Mouse (Mus musculus): ENCODE results near the gene Mroh3.

Mroh3 gene

DNA sequence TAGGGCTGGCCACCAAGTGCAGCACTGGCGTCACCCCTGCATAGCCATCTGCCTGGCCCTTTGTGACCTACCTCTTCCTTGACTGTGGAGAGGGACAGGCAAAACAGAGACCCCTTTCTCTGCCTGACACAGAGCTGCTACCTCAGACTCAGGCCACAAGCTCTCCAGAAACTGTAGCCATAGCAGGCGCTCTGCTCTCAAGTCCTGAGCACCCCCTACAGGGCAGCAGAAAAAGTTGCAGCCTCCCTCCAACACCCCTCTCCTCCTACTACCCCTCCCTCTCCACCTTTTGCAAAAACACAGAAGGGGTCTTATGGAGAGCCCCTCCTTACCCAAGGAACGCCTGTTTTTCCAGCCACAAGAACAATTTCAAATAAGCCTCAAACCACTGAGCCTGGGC lies at the start of gene Mroh3:
TSS of gene Mroh3 (minus strand) at position 26 of the 400 bp plus-strand sequence.
- peak; percentile 63 for DNase-seq (ENCODE audit: low read depth)

DNA sequence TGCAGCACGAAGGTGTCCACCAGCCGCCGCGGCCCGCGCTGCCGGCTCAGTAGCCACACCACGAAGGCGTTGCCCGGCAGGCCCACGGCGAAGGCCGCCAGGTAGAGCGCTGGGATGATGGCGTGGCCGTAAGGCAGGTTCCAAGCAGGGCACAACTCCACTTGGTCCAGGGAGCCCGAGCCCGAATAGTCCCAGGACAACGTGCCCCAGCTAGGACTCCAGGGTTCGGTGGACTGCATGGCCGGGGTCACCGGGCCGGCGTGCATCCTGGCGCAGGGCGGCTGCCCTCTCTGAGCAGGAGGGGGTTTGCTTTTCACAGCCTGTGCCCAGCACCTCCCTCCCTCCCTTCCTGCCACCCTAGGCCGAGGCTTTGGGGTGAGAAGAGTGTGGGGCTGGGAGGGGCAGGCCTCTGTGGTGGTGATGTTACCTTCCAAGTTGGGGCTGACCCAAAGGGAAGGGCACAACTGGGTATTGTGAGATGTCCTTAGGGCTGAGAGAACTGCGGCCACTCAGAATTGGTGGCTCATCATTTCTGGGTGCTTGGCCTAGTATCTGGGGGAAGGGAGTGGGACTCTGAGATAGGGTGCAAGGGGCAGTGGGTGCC lies 48.1 kb upstream of the Mroh3 start, which contains the start of gene Gpr25:
TSS of gene Gpr25 (minus strand) at position 239 of the 604 bp plus-strand sequence.
- DNase-seq (ENCODE audit: low read depth): no peak

DNA sequence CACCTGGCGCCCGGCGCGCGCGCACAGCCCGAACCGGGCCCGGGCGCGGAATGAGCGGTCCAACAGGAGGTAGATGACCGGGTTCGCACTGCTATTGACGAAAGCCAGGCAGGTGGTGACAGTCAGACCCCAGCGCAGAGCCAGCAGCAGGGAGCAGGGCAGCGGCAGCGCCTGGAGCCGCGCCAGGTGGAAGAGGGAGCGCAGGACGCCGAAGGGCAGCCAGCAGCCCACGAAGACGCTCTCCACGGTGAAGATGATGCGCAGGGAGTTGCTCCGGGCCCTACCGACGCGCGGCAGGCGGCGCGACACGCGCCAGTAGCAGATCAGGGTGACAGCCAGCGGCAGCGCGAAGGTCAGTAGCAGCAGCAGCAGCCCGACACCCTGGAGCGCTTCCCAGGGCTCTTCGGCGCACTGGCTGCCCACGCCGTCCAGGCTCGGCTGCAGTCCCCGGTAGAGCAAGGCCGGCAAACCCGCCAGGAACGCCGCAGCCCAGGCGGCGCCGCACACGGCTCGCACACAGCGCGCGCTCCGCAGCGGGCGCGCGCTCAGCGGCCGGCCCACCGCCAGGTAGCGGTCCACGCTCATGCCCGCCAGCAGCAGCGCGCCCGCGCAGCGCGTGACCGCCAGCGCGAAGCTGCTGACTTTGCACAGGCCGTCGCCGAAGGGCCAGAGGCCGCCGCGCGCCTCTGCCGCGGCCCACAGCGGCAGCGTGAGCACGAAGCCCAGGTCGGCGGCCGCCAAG lies 47.4 kb upstream of the Mroh3 start:
- DNase-seq (ENCODE audit: low read depth): peak; percentile 51

DNA sequence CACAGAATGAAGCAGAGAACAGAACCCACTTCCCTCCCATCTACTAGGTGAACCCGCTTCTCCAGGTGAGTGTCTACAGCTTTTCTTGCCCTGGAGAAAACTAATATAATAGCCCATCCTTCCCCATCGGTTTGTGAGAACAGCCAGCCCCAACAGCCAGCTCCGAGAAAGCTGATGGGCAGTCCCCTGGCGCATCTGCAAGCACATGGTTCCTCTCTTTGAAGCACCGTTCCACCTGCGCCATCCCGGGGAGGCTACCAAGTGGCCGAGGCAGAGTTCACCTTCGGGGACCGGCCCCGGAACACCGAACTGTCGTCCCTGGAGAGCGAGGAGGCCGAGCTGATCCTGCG lies 46.9 kb upstream of the Mroh3 start:
- peak; percentile 48 for DNase-seq (ENCODE audit: low read depth)

DNA sequence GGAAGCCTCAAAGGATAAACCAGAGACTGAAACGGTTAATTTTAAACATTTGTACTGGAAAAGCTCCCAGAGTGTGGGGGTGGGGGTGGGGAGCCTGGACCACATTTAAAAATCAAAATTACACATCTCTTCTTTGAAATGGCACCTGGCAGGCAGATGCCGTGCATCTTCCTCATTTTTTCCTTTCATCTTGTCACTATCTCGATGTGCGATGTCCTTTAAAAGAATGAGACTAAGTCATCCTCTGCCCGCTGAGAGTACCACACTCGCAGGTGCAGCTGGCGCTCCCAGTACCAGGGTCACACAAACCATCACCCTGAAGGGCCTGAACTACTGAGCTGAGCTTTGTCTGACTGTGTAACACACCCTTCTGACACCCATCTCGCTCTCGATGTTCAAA lies 45.9 kb upstream of the Mroh3 start:
- DNase-seq (ENCODE audit: low read depth): peak; percentile 34

DNA sequence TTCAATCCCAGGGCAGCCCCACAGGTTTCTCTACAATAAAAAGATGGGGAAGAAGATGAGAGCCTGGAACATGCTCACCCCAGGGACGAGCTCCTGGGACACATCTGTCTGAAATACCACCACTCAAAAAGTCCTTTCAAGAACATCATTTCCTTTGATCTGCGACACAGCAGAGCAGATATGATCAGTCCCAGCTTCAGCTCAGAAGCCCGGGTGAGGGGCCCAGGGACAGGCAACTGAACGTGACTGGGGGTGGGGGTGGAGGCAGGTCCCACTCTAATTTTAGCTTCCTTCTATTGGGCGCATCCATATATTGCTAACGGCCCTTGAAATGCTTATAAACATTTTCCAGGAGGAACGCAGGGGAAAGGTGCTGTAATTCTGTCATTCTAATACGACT lies 43.0 kb upstream of the Mroh3 start:
- DNase-seq (ENCODE audit: low read depth): peak; percentile 62

DNA sequence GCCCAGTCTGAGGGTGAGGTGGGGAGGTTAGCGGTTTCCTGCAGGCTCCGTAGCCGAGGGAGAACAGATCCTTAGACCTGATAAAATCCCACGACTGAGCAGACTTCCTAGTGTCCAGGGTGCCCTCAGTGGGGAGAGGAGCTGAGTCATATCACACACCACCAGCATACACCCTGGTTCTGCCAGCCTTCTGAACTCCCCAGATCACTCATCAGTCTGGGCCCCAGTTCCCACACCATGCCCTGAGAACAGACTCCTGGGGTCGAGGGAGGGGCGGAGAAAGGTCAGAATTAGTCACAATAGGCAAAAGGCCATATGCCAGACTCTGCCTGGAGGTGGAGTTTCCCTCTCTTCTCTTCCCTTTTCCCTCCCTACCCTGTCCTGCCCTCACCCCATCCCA lies 42.5 kb upstream of the Mroh3 start:
- DNase-seq (ENCODE audit: low read depth): peak; percentile 86

DNA sequence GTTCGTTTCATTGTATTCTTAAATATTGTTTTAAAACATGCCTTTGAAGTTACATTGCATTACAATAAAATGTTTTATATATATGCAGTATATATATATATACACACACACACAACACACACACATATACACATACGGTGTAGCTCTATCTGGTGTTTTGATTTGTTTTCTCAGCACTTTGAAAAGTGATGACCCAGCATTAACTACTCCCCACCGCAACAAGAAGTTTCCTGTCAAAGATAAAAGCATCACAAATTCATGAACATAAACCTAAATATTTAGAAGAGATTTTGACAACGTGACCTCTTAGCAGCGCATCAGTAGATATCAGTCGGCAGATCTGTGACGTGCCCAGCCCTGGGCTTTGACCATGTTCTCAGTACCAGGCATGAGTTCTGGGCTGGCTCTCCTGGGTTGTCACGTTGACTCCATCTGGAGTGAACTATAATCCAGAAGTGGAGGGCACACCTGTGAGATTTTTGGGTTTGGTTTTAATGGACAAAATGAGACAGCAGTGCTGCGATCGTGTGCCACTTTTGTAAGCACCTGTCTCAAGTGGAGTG lies 42.0 kb upstream of the Mroh3 start:
- DNase-seq (ENCODE audit: low read depth): peak; percentile 74

DNA sequence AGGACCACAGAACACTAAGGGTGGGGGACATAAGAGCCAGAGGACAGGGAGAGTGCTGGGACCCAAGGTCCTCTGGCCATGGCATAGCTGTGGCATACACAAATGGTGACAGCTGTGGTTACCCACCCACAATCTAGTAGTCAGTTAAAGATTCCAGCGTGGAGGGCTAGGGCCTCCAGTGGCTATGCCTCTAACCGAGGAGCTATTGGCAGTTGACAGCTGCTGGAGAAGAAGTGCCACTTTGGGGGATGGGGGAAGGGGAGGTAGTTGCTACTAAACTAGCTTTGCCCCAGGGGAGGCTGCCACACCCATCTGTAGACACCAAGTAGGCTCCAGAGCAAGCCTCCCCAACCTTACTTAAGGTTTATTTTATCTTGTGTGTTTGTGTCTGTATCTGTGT lies 40.8 kb upstream of the Mroh3 start:
- DNase-seq (ENCODE audit: low read depth): peak; percentile 41

DNA sequence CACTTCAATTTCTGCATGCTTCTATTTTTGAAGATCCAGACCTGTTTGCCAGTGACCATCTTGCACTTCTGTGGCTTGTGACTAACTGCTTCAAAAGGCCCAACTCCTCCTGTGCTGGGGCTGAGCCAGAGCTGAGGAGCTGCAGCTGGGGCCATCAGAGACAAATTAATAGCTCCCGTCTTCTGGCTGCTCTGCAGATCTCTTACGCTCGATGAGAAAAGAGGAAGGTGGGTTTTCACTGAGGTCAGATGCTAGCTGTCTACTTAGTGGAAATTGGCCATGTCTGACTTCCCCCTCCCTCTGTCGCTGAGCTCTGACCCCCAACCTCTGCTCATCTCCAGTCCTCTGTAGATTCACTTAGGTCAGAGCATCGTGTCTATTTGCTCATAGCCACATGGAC lies 37.0 kb upstream of the Mroh3 start:
- DNase-seq (ENCODE audit: low read depth): no peak

DNA sequence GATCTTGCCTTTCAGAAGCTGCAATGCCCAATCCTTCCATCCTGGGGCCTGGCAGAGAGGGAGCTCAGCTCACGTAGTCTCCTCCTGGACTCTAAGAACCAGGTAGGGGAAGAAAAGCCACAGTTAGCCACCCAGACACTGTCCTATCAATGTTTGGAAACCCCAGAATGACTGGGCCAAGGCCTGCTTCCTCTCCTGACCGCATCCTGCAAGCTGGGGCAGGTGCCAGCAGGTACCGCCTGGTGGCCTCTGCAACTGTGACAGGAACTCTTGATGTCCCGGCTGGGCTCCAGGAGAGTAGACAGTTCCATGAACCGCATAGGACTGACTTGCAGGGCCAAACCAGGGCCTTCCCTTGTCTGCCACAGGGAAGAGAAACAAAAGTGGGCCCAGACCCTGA lies 34.8 kb upstream of the Mroh3 start:
- peak; percentile 57 for DNase-seq (ENCODE audit: low read depth)

DNA sequence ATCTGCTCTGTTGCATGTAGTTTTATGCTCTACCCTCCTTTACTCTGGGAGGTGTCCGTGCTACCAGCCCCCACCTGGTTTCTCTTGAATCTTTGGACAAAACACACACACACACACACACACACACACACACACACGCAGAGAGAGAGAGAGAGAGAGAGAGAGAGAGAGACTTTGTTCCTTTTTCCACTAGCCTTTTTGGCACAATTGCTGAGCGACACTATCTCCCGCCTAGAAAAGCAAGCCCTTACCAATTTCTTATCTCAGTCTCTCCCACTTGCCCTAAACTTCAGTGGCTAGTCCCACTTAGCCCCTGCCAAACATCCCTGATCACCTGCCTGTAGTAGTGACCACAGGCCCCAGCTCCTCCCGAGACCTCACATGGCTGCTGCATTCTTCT lies 31.8 kb upstream of the Mroh3 start:
- no peak for DNase-seq (ENCODE audit: low read depth)

DNA sequence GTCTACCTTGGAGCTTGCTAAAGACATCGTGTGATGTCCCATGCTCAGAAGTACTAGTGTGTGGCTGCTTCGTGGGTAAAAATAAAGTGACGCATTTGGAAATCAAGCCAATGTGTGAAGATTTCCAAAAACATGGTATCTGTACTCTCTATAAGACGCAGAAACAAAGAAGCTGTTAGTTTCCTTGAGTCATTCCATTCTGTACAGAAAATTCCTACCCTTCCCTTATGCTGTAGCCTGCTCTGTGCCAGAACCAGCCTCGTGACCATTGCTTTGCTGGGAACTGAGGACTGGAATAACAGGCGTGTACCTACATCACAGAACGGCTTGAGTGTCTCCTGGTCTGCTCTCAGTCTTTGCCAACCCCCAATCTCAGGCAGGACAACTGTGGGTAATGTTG lies 29.2 kb upstream of the Mroh3 start:
- DNase-seq (ENCODE audit: low read depth): no peak

DNA sequence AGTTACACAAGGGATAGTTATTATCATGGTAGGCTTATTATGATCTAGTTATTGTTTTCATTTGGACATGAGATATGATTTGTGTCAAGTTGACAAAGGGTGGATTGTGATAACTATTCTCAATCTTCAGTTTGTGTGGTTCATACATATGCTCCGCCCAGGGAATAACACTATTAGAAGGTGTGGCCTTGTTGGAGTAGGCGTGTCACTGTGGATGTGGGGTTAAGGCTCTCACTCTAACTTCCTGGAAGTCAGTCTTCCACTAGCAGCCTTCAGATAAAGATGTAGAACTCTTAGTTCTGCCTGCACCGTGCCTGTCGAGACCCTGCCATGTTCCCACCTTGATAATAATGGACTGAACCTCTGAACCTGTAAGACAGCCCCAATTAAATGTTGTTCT lies 25.9 kb upstream of the Mroh3 start:
- DNase-seq (ENCODE audit: low read depth): no peak

DNA sequence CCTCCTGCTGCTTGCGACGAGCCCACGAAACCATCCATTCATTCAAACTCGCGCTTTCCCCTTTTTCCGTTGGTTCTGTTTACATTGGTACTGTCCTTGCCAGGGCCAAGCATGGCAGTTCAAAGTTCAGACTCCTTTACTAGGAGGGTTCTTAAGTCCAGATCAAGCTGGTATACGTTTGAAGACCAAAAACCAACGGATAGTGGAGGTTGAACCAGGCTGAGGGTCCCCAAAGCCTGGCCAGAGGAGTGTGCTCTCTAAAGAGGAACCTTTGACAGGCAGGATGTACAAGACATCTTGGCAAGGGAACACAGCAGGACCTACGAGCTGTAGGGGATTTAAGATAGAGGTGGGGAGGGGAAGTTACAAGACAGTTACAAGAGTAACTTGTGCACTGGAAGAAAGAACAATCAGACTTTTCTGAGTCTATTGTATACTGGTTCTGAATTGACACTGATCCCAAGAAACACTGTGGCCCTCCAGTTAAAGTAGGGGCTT lies 22.0 kb upstream of the Mroh3 start:
- DNase-seq (ENCODE audit: low read depth): no peak

DNA sequence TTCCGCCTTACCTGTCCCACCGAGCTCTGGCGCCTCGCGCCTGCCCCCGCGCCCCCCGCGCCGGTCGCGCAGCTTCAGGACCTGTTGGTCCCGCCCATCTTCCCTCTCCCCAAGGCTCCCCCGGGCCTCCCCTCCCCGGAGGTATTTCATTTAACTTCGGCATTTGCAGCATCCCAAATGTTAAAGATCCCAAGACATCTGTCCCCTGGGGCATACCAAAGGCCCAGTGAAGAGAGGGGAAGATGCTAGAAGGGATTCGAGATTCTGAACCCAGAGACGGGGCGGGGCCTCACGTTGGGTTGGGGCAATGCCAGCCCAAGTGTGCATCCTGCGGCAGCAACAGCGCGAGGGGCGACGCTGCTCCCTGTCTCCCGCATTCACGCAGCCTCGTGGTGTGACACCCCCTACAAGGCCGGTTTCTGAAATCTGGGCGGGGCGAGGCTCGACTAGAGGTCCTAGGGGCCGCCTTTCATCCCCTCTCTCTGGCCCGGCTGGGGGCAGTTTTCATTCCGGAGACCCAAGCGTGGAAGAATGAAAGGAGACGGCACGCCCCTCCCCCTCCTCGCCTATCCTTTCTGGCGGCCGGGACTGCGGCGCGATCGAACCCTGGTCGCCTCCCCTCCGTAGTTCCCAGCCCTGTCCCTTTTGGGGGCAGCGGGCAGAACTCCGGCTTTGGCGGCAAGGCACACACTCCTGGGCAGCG lies 21.4 kb upstream of the Mroh3 start, which contains the start of gene Inava:
TSS of gene Inava (minus strand) at position 373 of the 703 bp plus-strand sequence.
- DNase-seq (ENCODE audit: low read depth): peak; percentile 70

DNA sequence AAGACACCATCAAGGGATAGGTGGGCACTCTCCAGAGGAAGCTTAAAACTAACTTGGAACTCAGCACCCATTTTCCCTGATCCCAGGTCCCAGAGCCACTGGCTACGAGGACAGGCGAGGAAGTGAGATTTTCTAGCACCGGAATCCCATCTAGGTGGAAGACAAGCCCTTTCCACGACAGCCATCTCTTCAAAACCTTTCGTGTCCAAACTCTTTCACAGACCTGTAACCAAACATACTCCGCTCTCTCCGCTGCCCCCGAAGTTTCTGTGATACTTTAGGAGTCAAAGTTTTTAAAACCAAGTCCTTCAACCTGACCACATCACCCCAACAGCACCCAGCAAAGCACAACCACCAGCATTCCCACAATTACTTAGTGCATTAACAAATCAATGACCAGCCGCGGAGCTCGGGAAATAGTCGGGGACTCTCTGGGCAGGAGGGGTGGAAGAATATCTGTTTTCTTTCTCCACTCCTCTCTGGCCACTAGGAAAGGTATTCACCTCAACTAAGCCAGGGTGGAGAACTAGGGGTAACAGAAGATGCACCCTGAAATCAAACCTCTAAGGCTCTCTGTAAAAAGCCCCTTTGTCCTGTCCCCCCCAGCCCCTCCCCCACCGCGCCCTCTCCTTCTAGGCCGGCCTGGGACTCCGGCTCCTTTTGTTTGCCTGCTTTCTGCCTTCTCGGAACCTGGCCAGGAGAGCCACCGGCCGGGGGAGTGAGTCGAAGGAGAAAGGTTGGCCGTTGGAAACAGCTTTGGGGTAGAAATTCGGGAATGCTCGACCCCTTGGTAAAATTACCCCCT lies 20.6 kb upstream of the Mroh3 start:
- DNase-seq (ENCODE audit: low read depth): peak; percentile 18

DNA sequence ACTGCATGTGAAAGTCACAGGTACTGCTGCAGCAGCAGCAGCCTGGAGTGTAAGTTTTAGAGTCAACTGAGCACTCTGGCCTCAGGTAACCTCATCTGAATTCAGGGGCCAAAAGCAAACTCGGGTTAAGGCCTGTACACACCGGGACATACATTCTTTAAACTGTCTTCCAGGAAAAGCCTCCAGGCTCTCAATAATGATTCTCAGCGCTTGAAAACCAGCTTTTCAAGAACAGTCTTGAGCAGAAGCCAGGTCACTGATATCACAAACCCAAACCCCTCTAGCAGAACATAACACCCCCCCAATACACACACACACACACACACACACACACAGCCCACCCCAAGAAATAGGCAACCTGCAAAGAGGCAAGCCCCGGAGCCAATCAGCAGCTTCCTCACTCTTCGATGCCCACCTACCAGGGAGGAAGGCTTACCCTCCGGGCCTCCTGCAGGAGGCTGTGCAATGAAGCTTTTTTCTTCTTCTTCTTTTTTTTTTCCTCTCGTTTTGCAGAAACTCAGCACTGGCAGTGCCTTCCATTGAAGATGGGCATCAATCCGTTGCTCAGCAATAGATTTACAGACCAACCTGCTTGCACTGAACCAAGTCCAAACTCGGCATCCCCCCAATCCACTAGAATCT lies 19.8 kb upstream of the Mroh3 start:
- DNase-seq (ENCODE audit: low read depth): peak; percentile 14

DNA sequence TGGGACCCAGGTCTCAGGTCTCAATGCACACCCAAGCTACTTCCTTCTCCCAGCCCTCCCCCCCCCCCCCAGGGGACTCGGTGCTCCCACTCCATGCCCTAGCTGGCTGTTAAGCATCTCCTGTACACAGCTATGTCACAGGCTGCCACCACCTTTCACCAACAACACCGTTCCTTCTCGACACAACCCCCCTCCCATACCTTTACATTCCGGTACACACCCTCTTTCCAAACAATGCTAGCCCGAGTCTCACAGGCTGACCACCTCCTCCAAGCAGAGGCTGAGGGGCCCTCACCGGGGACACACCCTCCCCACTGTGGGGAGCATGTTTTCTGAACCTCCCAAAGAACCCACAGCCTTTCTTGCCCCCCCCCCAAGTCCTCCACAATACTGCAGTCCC lies 19.0 kb upstream of the Mroh3 start:
- no peak for DNase-seq (ENCODE audit: low read depth)

DNA sequence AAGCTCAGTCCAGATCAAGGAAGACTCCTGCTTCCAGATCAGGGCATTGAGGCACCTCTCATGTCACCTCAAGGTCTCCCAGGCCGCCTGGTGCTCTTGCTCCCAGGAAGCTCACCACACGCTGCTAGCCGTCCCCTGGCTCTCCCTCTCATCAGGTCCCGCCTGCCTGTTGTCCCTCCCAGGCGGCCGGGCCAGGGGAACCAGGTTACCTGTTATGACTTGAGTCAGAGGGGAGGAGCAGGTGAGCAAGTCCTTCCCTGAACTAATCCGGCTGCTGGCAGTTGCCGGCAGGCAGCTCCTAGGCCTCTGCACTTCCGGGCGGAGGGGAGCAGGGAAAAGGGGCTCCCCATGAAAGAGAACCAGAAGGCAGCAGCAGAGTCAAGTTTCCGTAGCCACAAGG lies 17.6 kb upstream of the Mroh3 start:
- no peak for DNase-seq (ENCODE audit: low read depth)

DNA sequence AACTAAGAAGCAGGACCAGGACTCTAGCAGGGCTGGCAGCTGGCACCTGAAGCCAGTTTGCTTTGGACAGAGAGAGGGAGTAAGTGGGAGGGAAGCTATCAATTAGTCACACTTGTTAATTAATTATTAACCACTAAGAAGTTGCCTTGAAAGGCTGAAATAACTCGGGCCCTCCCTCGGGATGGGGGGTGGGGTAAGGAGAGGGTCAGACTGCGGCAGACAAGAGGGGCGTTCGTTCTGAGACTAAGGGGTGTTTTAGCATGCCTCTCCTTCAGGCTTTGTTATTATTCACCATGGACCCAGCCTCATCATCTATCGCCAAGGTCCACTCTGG lies 16.4 kb upstream of the Mroh3 start:
- DNase-seq (ENCODE audit: low read depth): no peak
